Mouse (Mus musculus) kidney, embryonic 14.5 days (tissue): ENCODE results near the gene CN725425. TPM values are rescaled to one million over a fixed set of nuclear protein-coding genes. Genes with fewer than 3 reads are reported as not detected.

Experiments
- ATAC-seq: fragments of 200-750 bp; cut with Nextera tagmentation; 2 replicates; pipeline ENCODE4 v1.8.0; 2017; ENCODE audit warnings: moderate number of reproducible peaks, mild to moderate bottlenecking, moderate TSS enrichment, moderate library complexity; ENCODE audit not compliant: low FRiP score, low TSS enrichment
- H3K27ac ChIP-seq: fragments of 300-500 bp; sonication (generic); 2 replicates; pipeline ENCODE4 v1.5.1; 2014; ENCODE audit warnings: low read depth, mild to moderate bottlenecking, low read length, moderate library complexity, mixed read lengths
- H3K27me3 ChIP-seq: fragments of 300-500 bp; sonication (generic); 2 replicates; pipeline ENCODE4 v1.6.1; 2014; ENCODE audit warnings: mild to moderate bottlenecking, low read length; ENCODE audit not compliant: control insufficient read depth, insufficient read depth
- H3K36me3 ChIP-seq: fragments of 300-500 bp; sonication (generic); 2 replicates; pipeline ENCODE4 v1.6.1; 2014; ENCODE audit warnings: low read length, mixed read lengths; ENCODE audit not compliant: control insufficient read depth, insufficient read depth
- H3K4me1 ChIP-seq: fragments of 300-500 bp; sonication (generic); 2 replicates; pipeline ENCODE4 v1.6.1; 2014; ENCODE audit warnings: low read length, mixed read lengths; ENCODE audit not compliant: control insufficient read depth, insufficient read depth
- H3K4me2 ChIP-seq: fragments of 300-500 bp; sonication (generic); replicated peaks from 2 replicates; pipeline ENCODE4 v1.6.1; 2014; ENCODE audit warnings: low read depth, mild to moderate bottlenecking, low read length
- H3K4me3 ChIP-seq: fragments of 300-500 bp; sonication (generic); 2 replicates; pipeline ENCODE4 v1.5.1; 2014; ENCODE audit warnings: mild to moderate bottlenecking, low read length
- H3K9ac ChIP-seq: fragments of 300-500 bp; sonication (generic); 2 replicates; pipeline ENCODE4 v1.6.1; 2014; ENCODE audit warnings: low read depth, mild to moderate bottlenecking, low read length, moderate library complexity
- H3K9me3 ChIP-seq: fragments of 300-500 bp; sonication (generic); 2 replicates; pipeline ENCODE4 v1.6.1; 2016; ENCODE audit warnings: low read length; ENCODE audit not compliant: control insufficient read depth
- whole genome bisulfite sequencing: fragments of 180-500 bp; shearing (Covaris S2); extraction: QIAGEN DNeasy Blood & Tissue Kit; methylation state at CpG from one replicate; pipeline ENCODE4 v1.1.7; 2014; 5-methylcytosine and 5-hydroxymethylcytosine counted together
- polyA plus RNA-seq: library from polyadenylated mRNA; unstranded; fragments of >200 nt; fragmentation: Nextera tagmentation; extraction: Ambion mirVana; gene quantifications from 2 replicates; pipeline ENCODE4 v1.2.1, GENCODE M21; 2014

Gene CN725425
- polyA plus RNA-seq, 1 experiment from 2014 or later = not detected

DNA sequence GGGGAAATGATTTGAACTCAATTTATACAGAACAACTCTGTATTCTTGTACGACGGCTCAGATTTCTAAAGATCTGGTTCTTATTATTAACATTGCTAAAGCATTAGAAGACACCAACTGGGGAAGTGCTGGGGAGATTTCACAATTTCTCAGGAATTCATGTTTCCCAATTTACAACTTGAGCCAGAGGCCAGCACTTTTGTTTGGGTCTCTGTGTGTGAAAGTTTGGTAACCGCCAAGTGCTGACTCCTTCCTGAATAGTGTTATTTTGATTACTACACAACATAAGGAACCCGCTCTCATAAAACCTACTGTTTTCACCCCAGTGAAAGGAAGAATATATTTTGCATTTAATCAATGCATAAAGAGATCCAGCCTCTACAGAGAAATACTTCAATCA, 27.1 kb upstream of the CN725425 start:
- H3K4me2 ChIP-seq = no peak overlapping the region
- no peaks in the 10 kb centered on the region for H3K9me3 ChIP-seq
- H3K9ac ChIP-seq = no peak overlapping the region
- no peaks in the 10 kb centered on the region for H3K36me3 ChIP-seq
- WGBS = 86% methylated on average over 4 of the region's 4 CpGs
- H3K27me3 ChIP-seq = no peaks in the 10 kb centered on the region
- H3K27ac ChIP-seq = no peak overlapping the region
- H3K4me1 ChIP-seq = no peaks in the 10 kb centered on the region
- ATAC-seq = no peak
- H3K4me3 ChIP-seq = no peak overlapping the region

DNA sequence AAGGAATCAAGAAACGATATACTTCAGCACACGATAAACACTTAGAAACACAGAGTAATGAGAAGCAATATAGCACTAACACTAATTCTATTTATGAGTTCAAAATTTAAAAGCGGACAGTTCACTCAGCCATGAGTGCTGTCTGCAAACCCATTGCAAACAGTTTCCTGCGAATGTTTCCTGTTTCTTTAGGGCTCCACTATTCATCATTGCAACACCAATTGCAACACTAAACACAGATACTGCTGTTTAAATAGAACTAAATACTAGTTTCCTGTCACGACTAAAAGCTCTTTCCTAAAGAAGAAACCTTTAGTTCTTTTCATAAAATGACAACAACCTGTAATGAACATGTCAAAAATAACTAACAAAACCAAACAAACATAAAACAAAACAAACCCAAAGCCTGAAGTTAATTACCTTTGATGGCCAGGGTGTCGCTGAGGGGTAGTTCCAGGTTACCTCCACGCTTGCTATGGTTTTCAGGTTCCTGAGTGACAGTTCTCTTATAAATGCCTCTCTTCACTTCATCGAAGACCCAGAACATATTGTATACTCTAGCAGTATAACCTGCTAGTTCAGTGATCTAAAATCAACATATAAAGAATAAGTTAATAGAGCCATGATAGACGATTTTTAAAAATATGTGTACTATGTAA, 20.5 kb upstream of the CN725425 start:
- Histone ChIP-seq H3K9me3 (no peaks in the 10 kb centered on the region), H3K36me3 (no peaks in the 10 kb centered on the region), H3K27ac (no peak overlapping the region), H3K4me1 (no peaks in the 10 kb centered on the region), H3K4me2 (no peak overlapping the region), H3K4me3 (no peak overlapping the region), H3K9ac (no peak overlapping the region), H3K27me3 (no peaks in the 10 kb centered on the region)
- WGBS = 74% methylated on average over 9 of the region's 9 CpGs
- ATAC-seq = no peak

- Histone ChIP-seq H3K4me1 (no peaks in the 10 kb centered on the region), H3K36me3 (no peaks in the 10 kb centered on the region), H3K4me2 (no peak overlapping the region), H3K9me3 (no peaks in the 10 kb centered on the region), H3K9ac (no peak overlapping the region), H3K27ac (no peak overlapping the region), H3K27me3 (no peaks in the 10 kb centered on the region), H3K4me3 (no peak overlapping the region)
- no peak for ATAC-seq
- 77% methylated on average over 15 of the region's 15 CpGs for WGBS
These were observed 19.2 kb upstream of the CN725425 start for GRCm38 (mm10) chr15:91179911-91180622.

DNA sequence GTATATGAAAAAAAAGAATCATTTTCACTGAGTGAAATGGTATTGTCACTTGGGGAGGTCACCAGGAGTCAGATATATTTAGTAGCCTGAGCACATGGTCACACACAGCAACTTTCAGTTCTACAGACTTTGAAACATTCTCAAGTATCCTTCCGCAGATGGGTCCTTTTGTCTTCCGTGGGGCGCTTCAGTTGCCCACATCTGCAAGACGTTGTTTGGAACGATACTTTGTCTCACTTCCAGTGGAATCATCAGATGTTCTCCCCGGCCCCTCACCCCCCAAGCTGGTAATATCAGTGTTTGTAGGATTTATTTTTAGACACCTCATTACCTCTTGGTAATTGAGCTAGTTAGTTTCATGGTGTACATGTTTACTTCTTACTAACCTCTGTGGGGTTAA, 12.9 kb upstream of the CN725425 start:
- 83% methylated on average over 6 of the region's 6 CpGs for WGBS

DNA sequence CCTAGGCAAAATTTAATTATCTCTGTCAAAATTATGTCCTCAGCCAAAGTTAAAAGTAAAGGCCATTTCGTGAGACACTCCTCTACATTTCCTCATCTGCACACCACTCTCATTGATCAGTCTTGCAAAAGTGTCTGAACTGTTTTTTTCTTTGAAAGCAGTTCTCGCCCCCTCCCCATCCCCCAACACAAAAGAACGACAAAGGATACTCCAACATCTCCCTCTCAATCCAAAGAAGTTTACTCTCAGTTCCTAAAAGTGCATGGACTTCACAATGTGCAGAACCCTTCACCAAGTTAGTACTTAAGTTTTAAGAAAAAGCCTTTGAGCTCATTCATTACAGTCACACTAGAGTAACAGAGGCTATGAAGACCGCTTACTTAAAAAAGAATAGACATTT, 9.3 kb upstream of the CN725425 start:
- H3K4me2 ChIP-seq = peak overlapping the region; percentile 63
- WGBS = 36% methylated on average over 4 of the region's 4 CpGs
- no peak overlapping the region for H3K27ac ChIP-seq
- no peaks in the 10 kb centered on the region for H3K36me3 ChIP-seq
- 0 out of 2 replicates have a peak, but pooled peaks cover 6% of the 10 kb centered on the region for H3K4me1 ChIP-seq
- H3K4me3 ChIP-seq = peak overlapping the region; percentile 38
- ATAC-seq = no peak
- peak overlapping the region; percentile 38; the same call in 1 of the 2 replicates for H3K9ac ChIP-seq
- no peaks in the 10 kb centered on the region for H3K27me3 ChIP-seq
- H3K9me3 ChIP-seq = no peaks in the 10 kb centered on the region

More for the DNA sequence above, 12.9 kb upstream of the CN725425 start:
- Histone ChIP-seq H3K27ac (no peak overlapping the region), H3K4me2 (no peak overlapping the region), H3K4me3 (no peak overlapping the region), H3K9ac (no peak overlapping the region), H3K9me3 (no peaks in the 10 kb centered on the region), H3K27me3 (no peaks in the 10 kb centered on the region), H3K4me1 (0 out of 2 replicates have a peak, but pooled peaks cover 6% of the 10 kb centered on the region), H3K36me3 (no peaks in the 10 kb centered on the region)
- ATAC-seq = no peak

- Histone ChIP-seq H3K36me3 (no peaks in the 10 kb centered on the region), H3K27me3 (no peaks in the 10 kb centered on the region), H3K4me2 (peak overlapping the region; percentile 63), H3K9me3 (no peaks in the 10 kb centered on the region), H3K27ac (no peak overlapping the region; the same call in 1 of the 2 replicates), H3K4me1 (0 out of 2 replicates have a peak, but pooled peaks cover 6% of the 10 kb centered on the region), H3K9ac (peak overlapping the region; percentile 38; the same call in 1 of the 2 replicates), H3K4me3 (peak overlapping the region; percentile 38)
- 38% methylated on average over 17 of the region's 17 CpGs for WGBS
- no peak for ATAC-seq
These were observed 8.6 kb upstream of the CN725425 start for GRCm38 (mm10) chr15:91190519-91191207.

DNA sequence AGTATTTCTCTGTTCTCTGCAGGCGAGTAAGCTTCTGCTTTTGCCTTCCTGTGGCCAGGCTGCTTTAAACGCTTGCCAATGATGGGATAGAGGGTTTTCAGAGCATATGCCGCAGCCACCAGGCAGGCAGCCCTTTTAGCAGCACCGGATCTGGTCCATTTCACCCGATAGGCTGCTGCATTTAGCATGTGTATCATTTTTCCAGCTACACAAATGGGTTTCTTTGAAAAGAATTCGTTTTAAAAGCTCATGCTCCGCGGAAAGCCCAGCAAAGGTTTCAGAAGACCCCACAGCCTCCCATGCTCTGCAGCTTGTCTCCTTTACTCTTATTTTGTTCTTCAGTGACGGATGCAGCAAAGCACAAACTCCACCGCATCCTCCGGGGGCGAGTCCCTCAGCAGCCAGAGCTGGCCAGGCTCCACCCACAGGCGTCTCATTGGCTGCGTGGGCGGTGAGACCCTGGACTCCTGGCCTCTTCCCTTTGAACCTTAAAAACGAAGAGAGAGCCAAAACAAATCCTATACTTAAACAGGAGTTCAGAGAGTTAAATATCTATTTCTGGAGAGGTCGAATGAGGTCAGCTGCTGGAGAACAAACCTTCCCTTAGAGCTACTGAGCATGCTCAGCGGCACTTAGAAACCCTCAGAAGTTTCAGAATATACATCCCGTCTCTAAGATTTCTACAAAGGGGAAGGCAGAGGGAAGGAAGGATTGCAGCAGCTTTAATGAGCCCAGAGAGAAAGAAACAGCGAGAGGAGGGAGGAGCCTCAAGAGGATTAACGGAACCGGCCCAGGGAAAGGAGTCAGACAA, 7.7 kb upstream of the CN725425 start, which contains the start of gene Abcd2:
TSS of gene Abcd2 (minus strand) at position 388 of the 811 bp plus-strand sequence.
- Histone ChIP-seq H3K9me3 (no peaks in the 10 kb centered on the region), H3K36me3 (no peaks in the 10 kb centered on the region), H3K27ac (peak within 1 kb of the TSS; percentile 83), H3K27me3 (no peaks in the 10 kb centered on the region), H3K4me3 (peak within 1 kb of the TSS; percentile 38), H3K4me2 (peak within 1 kb of the TSS; percentile 63), H3K4me1 (0 out of 2 replicates have a peak, but pooled peaks cover 6% of the 10 kb centered on the region), H3K9ac (peak within 1 kb of the TSS; percentile 53)
- under 1% methylated on average over 22 of the region's 22 CpGs for WGBS
- ATAC-seq = peak; percentile 98

DNA sequence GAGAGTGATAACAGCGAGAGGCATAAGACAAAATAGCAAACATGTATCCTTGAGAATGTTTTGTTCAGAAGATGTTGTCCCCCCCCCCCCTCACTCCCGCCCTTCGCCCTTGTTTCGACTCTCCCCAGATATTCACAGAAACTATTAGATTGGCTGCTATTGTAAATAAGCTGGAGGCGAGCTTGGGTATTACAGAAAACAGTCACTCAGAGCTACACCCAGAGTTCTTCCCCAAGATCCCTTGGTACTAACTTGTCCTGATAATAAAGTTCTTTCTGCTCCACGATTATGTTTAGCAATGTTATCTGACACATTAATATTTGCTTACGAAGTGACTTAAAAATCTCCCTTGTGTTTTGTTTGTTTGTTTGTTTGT, 7.1 kb upstream of the CN725425 start:
- H3K4me3 ChIP-seq = peak overlapping the region; percentile 38
- H3K27ac ChIP-seq = peak overlapping the region; percentile 83
- peak overlapping the region; percentile 53 for H3K9ac ChIP-seq
- no peaks in the 10 kb centered on the region for H3K36me3 ChIP-seq
- 0 out of 2 replicates have a peak, but pooled peaks cover 6% of the 10 kb centered on the region for H3K4me1 ChIP-seq
- H3K4me2 ChIP-seq = peak overlapping the region; percentile 63
- peak; percentile 56 for ATAC-seq
- 13% methylated on average over 7 of the region's 7 CpGs for WGBS
- H3K9me3 ChIP-seq = no peaks in the 10 kb centered on the region
- no peaks in the 10 kb centered on the region for H3K27me3 ChIP-seq
